Mouse (Mus musculus): ENCODE measurements around the gene Gmds.

- TF ChIP-seq POLR2A (IDR thresholded peaks at IDR 0.05; ENCODE audit: control insufficient read depth, extremely low read depth, insufficient read depth, low read length, poor library complexity) (no peak), CTCF (IDR thresholded peaks at IDR 0.05; ENCODE audit: borderline replicate concordance, control insufficient read depth, extremely low read depth, insufficient read depth, low read length, poor library complexity) (no peak)
Observed at GRCm38 (mm10) chr13:31784757-31785156, 553.8 kb downstream of the Gmds start.

All from thymus, adult 2 months (tissue).